Mouse (Mus musculus): ENCODE results near the gene Med13.
"Not testable (repeated sequence)": the region's sequence is repeated elsewhere in the genome, so short reads cannot be mapped to it uniquely, and the experiment has no call there.

Med13 gene

DNA sequence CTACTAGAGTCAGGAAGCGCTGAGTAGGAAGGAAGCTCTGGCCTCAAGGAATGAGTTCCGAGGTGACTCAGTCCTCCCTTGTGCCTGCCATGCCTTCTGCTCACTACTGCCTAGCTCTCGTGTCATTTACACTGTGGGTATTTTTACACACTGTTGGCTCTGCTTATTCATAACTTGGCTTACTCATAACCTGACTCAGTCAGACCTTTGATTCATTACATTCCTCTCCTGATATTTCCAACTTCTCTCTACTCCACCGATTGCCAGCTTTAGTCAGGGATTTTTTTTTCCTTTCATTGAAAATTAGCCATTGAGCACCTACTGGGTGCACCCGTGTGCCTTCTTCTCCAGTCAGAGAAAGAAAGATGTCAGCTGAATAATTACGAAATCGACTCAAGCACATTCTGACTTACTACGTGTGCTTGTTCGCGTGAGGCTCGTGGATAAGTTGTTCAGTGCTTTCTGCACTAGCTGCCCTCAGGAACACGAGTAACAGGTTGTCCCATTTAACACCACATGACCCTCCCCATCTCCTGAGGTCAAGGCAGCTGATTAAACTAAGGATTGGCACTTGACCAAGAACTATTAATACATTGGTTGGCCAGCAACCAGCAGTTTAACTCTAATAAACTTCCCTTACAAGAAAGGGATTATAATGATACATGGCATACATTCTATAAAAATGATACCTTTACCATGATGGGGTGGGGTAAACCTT is 23.3 kb upstream of the Med13 start:
- no peak for DNase-seq (ENCODE audit: extremely low spot score, low read depth, low spot score)

DNA sequence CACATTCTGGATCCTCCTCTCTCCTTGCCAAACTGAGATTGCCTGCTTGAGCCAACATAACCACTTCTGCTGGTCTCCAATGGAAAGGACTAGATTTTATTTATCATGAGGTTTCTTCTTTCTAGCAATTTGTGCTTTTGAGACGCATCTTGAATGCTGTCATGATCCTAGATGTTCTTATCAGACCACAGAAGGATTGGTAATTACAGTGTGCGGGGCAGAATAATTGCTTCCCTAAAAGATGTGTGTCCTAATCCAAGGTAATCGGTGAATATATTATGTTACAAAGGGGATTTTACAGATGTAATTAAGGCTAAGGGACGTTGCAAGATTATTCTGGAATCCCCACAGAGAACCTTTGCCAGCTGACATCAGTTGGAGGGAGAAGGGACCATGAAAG is 21.6 kb upstream of the Med13 start:
- DNase-seq (ENCODE audit: extremely low spot score, low read depth, low spot score): no peak

DNA sequence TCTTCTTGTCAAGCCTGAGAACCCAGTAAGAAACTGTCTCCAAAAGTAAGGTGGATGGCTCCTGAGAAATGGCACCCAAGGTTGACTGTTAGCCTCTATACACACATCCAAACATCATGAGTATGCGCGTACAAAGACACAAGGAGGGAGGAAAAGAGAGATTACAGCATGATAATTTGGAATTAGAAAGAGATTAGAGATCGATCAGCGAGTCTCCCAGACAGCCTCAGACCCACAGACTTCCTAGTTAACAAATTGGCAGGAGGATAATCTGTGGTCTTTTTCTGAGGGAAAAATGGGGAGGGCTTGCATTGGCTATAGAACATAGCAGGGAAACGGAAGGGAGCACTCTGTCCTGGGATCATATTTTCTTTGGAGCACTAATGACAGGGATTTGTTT is 20.4 kb upstream of the Med13 start:
- no peak for DNase-seq (ENCODE audit: extremely low spot score, low read depth, low spot score)

DNA sequence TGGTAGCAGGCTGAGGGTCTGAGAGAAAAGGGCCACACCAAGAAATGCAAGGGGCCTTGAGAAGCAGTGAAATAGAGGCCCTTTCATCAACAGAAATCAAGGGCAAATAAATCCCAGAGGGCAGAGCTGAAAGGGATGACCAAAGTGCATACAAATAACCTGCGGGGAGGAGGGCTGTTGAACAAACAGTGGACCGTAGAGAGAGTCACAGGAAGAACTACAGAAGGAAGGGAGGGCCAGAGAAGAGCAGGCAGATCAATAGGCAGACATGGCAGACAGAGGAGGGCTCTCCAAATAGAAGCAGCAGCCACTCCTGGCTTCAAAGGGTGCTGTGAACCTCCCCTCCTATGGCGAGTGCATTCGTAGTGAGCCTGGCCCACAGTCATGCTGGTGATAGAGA is 19.3 kb upstream of the Med13 start:
- DNase-seq (ENCODE audit: extremely low spot score, low read depth, low spot score): no peak

GRCm38 (mm10) chr11:86375086-86375485 is 17.7 kb upstream of the Med13 start:
- no peak for DNase-seq (ENCODE audit: extremely low spot score, low read depth, low spot score)

- no peak for DNase-seq (ENCODE audit: extremely low spot score, low read depth, low spot score)
These were observed 13.9 kb upstream of the Med13 start for GRCm38 (mm10) chr11:86371266-86371665.

DNA sequence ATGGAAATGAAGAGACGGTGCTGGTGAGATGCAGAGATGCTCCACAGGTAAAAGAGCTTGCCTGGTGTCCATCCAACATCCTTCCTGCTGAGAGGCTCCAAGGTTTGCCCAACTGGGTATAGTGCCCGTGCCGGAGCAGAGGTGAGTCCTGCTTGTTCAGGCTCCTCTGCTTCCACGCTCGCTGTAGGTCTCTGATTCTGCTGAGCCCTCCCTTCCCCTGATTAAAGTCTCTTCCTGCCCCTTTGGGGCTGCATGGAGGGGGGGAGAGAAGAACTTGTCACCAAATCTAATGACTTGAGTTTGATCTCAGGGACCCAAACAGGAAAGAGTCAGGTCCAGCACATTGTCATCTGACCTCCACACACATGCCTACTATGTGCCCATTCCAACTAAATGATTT is 12.5 kb upstream of the Med13 start:
- no peak for DNase-seq (ENCODE audit: extremely low spot score, low read depth, low spot score)

DNA sequence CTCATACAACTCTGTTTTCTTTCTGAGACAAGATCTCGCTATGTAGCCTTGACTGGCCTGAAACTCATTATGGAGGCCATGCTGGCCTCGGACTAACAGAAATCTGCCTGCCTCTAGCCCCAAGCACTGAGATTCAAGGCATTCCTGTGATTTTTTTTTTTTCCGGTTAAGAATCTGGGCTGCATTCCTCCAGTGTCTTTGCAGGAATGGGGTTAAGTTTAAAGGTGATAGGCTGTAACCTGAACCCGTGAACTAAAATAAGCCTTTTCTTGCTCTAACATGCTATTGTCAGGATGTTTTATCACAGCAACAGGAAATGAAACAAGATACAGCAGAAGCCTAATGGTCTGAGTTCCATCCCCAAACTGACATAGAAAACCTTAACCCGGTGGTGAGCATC is 11.6 kb upstream of the Med13 start:
- no peak for DNase-seq (ENCODE audit: extremely low spot score, low read depth, low spot score)

- no peak for DNase-seq (ENCODE audit: extremely low spot score, low read depth, low spot score)
These were observed 7.5 kb upstream of the Med13 start for GRCm38 (mm10) chr11:86364709-86365452.

- peak; percentile 88 for DNase-seq (ENCODE audit: extremely low spot score, low read depth, low spot score)
These were observed 654 bp upstream of the Med13 start for GRCm38 (mm10) chr11:86357984-86358528.

GRCm38 (mm10) chr11:86356007-86356853 is 1.2 kb downstream of the Med13 start:
- no peak for DNase-seq (ENCODE audit: extremely low spot score, low read depth, low spot score)

- no peak for DNase-seq (ENCODE audit: extremely low spot score, low read depth, low spot score)
These were observed 3.8 kb downstream of the Med13 start for GRCm38 (mm10) chr11:86353586-86353985.

DNA sequence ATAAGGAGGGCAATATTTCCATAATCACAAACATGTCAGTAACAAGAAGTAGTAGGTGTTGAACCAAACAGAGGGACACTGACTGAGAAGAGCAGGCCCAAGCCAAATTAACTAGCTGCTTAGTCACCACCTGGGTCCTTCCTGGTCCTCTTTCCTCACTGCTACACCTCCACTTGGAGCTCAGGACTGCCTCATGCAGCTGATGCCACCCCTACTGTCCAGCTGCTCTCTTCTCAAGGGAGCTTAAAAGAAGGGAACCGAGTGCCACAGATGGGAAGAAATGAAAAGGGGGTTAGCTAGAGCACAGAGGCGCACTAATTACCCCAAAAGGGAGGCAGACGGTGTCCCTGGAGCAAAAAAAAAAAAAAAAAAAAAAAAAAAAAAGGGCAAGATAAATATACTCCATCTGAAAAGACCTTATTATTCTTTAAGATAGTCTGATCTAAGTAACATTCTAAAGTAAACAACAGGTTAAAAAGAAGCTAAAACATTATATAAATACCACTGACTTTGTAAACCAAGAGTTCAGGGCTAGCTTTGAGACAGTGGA is 5.6 kb downstream of the Med13 start:
- no peak for DNase-seq (ENCODE audit: extremely low spot score, low read depth, low spot score)

- DNase-seq (ENCODE audit: extremely low spot score, low read depth, low spot score): no peak
These were observed 6.7 kb downstream of the Med13 start for GRCm38 (mm10) chr11:86350636-86351138.

DNA sequence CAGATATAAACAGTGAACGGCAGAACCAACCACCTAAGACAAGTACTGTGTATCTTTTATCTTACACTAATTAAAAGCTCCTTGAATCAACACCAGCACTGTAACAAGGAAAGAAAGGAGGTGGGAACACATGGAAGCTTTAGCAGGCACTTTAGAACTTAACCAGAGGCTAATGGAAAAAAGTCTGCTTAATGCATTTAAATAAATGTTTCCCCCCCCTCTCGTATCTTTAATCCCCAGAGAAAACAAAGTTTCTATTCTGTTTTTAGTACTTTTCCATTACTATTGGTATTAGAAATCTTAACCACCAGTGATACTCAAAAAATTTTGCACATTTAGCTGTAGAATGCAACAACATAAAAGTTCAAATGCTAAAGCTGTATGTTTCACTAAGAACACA is 8.1 kb downstream of the Med13 start:
- no peak for DNase-seq (ENCODE audit: extremely low spot score, low read depth, low spot score)

DNA sequence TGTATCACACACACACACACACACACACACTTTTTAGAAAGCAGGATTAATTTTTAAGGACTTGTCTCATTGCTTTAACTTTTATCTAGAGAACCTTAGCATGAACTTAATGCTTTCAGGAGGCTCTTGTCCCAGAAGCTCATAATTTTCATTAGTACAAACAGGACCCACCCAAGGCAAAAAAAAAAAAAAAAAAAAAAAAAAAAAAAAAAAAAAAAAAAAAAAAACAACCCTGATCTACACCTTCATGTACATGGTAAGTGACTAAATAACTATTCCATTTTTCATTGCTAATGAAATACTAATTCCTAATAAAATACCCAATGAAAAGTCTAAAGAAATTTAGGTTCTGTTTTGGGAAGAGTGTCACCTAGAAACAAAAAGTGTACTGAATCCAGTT is 8.5 kb downstream of the Med13 start:
- DNase-seq (ENCODE audit: extremely low spot score, low read depth, low spot score): no peak

DNA sequence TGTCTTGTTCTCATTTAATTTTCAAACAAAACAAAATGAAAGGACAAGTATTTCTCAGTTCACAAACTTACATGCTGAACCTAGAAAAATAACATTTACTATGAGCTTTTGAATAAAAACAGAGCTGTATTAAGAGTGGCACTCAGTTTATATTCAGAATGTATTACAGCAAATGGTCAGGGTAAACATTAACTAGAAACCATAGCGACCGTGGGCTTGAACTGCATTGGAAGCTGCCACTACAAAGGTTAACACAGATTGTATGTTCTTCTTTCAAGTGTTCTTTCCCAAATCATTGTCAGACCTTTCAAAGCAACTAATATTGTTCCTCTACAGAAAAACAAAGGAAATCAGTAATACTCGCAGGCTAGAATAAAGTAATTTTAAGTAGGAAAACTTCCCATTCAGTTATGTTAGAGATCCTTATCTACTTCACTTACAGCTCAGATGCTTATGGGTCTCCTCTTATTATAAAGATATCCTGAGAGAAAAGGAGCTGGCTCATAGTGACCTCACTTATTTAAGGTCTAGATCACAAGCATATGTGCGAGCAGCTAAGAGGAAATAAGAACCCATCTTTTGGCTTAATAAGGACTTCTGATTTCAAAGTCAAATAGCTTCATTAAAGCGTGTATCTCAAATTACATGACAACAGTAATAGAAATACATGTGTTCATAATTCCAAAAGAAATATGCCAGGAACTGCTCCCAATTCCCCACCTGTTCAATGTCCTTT is 9.8 kb downstream of the Med13 start:
- no peak for DNase-seq (ENCODE audit: extremely low spot score, low read depth, low spot score)

- DNase-seq (ENCODE audit: extremely low spot score, low read depth, low spot score): no peak
These were observed 10.9 kb downstream of the Med13 start for GRCm38 (mm10) chr11:86346525-86346924.

- DNase-seq (ENCODE audit: extremely low spot score, low read depth, low spot score): not testable (repeated sequence)
These were observed 12.5 kb downstream of the Med13 start for GRCm38 (mm10) chr11:86344940-86345339.

DNA sequence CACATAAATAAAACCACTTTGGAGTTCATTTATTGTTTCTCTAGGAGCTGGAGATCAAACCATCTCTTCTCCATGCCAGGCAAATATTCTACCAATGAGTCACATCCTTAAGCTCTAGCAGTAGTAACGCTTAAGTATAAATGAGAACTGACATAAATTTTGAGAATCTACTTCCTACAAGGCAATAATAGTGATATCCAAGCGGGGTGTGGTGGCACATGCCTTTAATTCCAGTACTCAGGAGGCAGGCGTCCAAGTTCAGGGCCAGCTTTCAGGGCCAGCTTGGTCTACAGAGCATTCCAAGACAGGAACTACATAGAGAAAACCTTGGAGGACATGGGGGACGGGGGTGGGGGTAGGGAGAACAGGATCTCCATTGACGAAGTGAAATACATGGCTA is 33.2 kb downstream of the Med13 start:
- DNase-seq (ENCODE audit: extremely low spot score, low read depth, low spot score): no peak
